Mouse (Mus musculus) CD4-positive helper T cell, adult 2 months (primary cell): Measurements from ENCODE around the gene Nup160.
A peak's percentile ranks its signal among the peaks of the same experiment; 100 is the strongest.

Experiments used
- DNase-seq: peaks from one replicate; pipeline ENCODE4 v3.0.0-alpha.2; 2012; ENCODE audit warnings: low read depth, missing footprints, low spot score

Nup160 gene

DNA sequence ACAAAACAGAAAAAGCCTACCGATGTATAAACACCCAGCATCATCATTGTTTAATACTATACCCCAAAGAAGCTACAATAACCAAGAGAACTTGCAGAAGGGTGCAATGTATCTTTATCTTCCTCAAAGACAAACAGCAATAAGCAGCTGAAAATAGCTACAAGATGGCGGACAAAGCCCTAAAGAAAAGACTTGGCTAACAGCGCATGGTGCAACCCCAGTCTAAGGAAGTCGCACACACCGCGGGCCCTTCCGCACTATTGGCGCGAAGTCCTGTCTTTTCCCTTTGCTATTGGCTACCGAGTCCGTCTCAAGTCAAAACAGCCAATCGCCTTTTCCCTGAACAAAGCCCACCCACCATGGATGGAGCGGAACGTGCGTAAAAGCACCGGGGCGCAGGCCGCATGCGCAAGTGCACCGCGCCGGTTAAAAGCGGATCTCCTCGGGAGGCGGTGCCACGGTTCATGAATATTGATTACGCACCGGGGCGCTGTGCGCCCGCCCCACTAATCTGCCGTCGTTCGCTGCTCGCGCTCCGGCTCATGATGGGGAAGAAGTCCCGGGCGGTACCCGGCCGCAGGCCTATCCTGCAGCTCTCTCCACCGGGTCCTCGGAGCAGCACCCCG is 68.2 kb downstream of the Nup160 start, which contains the start of gene Fnbp4:
Gene Fnbp4 (plus strand): TSS at position 318 of the 626 bp plus-strand sequence.
- DNase-seq: peak; percentile 99

DNA sequence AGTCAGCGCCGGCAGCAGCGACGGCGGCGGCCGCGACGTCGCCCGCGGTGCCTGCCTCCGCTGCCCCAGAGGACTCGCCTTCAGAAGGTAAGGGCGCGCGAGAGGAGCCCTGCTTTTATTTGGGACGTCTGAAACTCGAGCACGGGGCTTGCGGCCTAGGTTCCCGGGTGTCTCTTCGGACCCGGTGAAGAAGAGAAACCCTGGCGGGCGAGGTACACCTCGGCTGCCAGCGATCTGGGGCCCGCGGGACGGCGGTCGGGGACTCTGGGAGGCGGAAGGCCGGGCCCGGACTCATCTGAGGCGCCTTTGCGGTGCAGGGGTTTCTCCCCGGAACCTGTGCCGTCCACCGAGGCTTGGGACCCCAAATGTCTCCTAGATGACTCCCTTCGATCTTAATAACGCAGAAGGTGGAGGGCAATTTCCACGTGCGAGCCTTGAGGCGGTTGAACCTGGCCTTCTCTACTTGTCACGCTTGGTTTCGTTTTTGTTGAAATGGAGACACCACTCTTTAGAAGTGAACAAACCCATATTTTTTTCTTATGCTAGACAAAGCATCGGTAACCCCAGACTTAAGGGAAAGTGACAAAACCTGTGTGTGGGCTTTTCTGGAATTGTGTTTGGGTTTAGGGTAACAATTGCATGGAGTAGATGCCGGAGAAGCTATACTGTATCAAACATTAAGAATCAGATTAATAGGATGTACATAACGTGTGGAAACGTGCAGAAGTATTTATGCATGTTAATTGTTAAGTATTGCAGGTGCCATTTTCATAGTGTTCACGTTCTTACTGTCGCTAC is 68.9 kb downstream of the Nup160 start:
- DNase-seq: no peak

DNA sequence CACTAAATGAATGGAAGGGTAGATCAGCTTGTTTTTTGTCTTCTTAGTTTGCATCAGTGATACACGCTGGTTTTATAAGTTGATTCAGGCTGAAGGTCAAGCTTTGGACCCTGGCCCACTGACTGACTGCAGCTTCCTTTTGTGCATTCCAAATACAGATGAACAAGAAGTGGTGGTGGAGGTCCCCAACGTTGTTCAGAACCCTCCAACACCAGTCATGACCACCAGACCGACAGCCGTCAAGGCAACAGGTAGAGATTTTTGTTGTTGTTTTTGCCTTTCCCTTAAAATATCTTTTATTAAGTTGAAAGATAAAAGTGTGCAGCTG is 69.5 kb downstream of the Nup160 start:
- DNase-seq: no peak

DNA sequence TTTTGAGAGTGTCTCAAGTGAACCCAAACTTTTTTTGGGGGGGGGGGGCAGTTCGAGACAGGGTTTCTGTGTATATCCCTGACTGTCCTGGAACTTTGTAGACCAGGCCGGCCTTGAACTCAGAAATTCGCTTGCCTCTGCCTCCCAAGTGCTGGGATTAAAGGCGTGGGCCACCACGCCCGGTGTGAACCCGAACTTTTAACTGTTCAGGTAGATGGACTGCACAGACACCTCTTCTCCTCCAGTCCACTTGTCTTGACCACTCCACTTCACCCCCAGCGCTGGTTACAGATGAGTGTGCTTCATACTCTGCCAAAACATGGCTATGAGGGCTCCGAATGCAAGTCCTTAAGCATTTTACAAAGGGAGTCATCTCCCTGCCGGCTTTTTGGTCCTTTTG is 70.1 kb downstream of the Nup160 start:
- no peak for DNase-seq

DNA sequence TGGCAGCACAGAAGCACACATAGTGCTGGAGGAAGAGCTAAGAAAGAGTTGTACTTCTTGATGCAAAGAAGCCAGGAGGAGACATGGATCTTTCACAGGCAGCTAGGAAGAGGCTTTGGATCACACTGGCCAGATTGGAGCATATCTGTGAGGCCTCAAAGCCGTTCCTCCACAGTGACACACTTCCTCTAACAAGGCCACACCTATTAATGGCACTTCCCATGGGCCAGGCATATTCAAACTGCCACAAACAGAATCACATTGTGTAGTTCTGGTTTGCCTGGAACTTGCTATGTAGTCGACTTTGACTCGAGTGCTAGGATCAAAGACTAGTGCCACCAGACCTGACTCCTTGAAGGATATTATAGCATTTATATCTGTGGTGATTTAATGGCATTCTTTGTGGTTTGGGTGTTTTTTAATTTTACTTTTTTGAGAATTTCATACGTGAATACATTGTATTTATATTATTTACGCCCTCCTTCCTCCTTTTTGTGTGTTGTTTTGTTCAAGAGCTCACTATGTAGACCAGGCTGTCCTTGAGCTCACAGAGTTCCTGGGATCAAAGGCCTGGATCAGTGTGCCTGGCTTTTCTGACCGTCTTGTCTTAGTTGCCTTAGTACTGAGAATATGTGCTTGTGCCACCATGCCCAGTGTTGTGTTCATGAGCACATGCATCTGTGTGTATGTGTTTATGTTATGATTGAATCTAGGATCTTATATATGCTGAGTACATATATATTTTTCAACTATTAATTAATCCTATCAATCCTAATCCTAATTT is 72.9 kb downstream of the Nup160 start:
- DNase-seq: no peak

DNA sequence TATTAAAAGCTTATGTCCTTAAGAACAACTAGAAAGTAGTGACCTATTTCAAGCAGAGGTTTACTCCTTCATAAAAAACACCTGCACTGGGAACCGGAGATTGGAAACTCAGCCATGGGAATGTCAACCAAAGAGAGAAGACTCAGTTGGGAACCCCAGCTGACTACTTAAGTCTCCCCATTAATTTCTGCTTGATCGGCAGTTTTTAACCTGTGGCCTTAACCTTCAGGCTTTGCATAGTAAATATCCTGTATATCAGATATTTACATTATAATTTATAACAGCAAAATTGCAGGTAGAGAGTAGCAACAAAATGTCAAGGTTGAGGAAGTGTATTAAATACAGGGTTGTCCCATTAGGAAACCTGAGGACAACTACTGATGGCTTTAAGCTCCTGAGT is 76.5 kb downstream of the Nup160 start:
- DNase-seq: no peak

DNA sequence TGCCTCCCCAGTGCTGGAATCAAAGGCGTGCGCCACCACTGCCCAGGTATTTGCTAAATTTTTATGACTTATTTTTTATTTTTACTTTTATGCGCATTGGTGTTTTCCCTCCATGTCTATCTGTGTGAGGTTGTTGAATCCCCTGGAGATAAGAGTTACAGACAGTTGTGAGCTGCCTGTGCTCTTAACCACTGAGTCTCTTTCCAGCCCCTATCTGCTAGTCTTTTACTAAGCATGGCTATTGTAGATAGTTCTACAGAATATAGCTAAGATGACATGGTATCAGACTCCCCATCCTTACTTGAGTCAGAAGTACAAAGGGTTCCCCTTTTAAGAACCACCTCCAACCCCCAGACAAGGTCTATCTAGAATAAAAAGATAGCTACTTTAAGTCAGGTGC is 77.2 kb downstream of the Nup160 start:
- DNase-seq: no peak

DNA sequence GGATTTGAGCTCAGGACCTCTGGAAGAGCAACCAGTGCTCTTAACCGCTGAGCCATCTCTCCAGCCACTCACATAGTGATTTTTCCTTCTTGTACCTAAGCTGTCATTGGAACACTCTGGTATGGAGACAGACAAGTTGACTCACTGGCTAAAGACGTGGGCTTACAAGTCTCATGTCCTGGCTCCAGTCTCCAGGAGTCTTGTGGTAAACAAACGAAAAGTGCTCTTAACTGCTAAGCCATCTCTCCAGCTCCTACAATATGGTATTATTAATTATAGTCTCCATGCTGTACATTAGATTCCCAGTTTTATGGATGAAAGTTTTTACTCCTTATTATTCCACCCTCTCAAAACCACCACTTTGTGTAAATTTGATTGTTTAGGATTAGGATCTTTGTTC is 88.1 kb downstream of the Nup160 start:
- no peak for DNase-seq

DNA sequence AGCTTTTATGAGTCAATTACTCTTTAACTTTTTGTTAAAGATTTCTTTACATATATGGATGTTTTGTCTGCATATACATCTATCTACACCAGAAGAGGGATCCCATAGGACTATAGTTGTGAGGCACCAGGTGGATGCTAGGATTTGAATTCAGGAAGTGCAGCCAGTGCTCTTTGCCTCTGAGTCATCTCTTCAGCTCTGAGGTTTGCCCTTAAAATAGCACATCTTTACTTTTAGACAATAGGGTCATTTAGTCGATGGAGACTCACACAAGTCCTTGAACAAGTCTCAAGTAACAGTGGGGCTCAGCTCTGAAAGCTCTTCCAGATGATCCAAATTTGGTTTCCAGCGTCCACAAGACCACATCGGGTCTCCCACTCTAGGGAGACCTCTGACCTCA is 104.3 kb downstream of the Nup160 start:
- DNase-seq: no peak

DNA sequence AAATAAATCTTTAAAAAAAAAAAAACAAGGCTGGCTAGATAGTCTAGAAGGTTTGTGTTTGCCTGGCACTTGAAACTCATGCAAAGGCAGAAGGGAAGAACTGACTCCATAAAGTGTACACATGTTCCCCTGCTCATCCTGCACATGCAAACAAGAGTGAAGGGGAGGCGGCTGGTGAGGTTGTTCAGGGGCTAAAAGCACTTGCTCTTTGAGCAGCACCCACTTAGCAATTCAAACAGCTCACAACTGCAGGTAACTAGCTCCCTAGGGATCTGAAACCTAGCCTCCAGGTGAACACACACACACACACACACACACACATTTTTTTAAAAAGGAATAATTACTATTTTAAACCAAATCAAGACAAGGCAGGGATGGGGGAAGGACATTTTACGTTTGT is 104.9 kb downstream of the Nup160 start:
- no peak for DNase-seq

DNA sequence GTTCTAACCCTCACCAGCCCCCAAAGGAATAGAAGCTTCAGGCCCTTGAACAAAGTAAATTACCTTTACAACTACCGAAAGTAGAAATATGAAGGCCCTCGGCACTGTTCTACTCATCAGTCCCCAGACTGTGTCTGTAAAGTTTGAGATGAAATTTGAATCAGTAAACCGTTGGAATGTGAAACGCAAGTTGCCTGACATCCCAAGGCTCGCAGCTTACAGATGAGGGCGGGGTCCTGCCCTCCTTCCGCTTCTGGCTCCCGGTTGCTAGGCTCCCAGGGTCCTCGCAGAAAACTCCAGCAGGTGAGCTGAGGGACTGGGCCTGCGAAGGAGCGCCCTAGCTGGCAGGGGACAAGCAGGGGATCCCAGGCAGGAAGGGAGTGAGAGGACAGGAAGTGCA is 105.4 kb downstream of the Nup160 start, which contains the start of gene Agbl2:
Gene Agbl2 (plus strand): TSS at position 270 of the 400 bp plus-strand sequence.
- DNase-seq: peak; percentile 11

DNA sequence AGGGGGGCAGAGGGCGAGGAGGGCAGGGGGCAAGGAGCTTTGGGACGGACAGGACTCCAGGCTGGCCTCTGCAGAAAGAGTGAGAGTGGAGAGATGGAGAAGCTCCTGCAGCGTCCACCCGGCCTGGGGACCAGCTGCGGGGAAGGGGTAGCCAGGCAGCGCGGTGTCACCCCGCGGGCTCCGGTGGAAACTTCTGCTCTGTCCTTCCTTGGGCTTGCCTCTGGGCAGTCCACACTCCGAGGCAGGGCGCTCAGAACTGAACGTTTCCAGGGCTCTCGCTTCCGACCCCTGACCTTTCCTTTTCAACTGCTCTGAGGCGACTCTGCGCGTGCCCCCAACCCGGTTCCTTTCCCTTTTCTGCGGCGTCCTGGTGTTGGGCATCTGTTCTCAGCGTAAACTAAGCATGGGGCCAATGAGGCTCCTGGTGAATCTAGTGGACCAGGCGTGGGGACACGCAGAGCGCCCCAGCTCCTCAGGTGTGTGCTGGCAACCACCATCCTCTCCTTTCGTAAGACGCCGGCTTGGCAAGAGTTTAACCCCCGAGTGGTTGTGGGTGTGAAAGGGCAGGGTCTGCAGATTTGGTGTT is 106.0 kb downstream of the Nup160 start:
- DNase-seq: no peak
